Mouse (Mus musculus) cerebellum, postnatal 36 days (tissue): ENCODE data around the gene Olfr1134.
"Not testable (repeated sequence)": the region's sequence is repeated elsewhere in the genome, so short reads cannot be mapped to it uniquely, and the experiment has no call there.

Source experiments
- DNase-seq, 2 experiments: peaks; one replicate each; pipeline ENCODE4 v3.0.0; 2021 to 2022; ENCODE audit warnings: mixed read lengths in 2 of 2

Gene Olfr1134

GRCm38 (mm10) chr2:87658360-87658759 lies at the start of gene Olfr1134:
Gene Olfr1134 (minus strand): TSS chr2:87658460.
- DNase-seq: no peak

- DNase-seq: no peak
These were observed 35.6 kb upstream of the Olfr1134 start, which contains the start of gene Olfr1136 for GRCm38 (mm10) chr2:87693847-87694246. Gene Olfr1136 (minus strand): TSS chr2:87693947.

DNA sequence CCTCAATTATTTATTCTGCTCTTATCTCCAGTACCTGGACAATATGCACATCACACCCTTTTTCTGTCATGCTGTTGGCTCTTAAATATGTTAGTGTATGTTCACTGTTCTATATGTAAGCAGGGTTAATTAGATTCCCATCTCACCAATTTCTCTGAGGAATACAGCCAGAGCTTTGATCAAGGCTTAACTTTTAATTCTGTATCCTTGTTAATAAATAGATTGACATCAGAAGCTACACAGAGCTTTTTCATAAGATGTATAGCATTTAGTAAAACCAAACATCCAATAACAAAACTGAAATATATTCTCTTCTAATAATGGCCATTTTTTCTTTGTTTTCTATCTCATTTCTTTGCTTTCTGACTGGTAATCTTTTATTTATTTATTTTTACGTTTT lies 15.3 kb upstream of the Olfr1134 start, which contains the start of gene Olfr1135:
Olfr1135 (minus strand) TSS at position 101 of the 400 bp plus-strand sequence.
- no peak for DNase-seq

DNA sequence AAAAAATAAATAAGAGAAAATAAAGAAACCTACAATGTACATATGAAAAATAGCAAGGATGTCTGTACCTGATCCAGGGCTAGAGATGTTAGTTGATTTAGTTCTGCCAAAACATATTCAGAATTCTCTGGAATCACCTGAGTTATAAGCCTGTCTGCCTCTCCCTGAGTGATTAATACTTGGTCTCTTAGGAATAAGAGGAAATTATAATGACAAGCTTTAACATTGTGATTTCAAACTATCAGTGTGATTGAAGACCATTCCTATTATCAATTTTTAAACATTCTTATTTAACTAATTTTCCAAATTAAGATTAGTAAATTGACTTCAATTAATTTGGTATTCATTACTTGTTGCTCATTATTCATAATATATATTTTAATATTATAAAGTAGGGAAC lies 11.0 kb downstream of the Olfr1134 start, which contains the start of gene Olfr1133:
Olfr1133 (minus strand) TSS at position 101 of the 400 bp plus-strand sequence.
- DNase-seq: no peak

GRCm38 (mm10) chr2:87642441-87642840 lies 15.8 kb downstream of the Olfr1134 start:
- DNase-seq: no peak

- no peak for DNase-seq
These were observed 20.8 kb downstream of the Olfr1134 start, which contains the start of gene Olfr1132 for GRCm38 (mm10) chr2:87637435-87637834. Gene Olfr1132 (minus strand): TSS chr2:87637535.

DNA sequence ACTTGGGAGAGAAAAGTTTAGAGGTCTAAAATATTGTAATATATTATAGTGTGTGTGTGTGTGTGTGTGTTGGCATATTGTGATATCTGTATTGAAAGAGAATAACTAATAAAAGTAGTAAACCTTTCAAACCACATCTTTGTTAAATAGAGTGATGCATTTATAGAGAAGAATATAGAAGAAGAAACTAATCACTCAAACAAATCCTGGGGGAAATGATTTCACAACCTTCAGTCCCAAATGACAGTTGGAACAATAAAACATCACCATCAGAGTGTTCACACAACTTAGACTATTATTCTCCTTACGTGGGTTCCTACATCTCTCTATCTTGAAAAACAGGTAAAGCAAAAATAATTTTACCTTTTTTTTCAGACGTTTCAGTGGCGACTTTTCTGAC lies 31.5 kb downstream of the Olfr1134 start, which contains the start of gene Olfr1131:
Olfr1131 (plus strand) TSS at position 301 of the 400 bp plus-strand sequence.
- DNase-seq: no peak

- not testable (repeated sequence) for DNase-seq
These were observed 52.3 kb downstream of the Olfr1134 start, which contains the start of gene Olfr1130 for GRCm38 (mm10) chr2:87605912-87606311. Gene Olfr1130 (plus strand): TSS chr2:87606212.
